Mouse (Mus musculus): Measurements from ENCODE around the gene Zfp995.
"Not testable (repeated sequence)": the region's sequence is repeated elsewhere in the genome, so short reads cannot be mapped to it uniquely, and the experiment has no call there.

Zfp995 gene
- long read RNA-seq, experiment 1, partial matches to known transcripts, result 1 of 2 reads
- long read RNA-seq, experiment 1, other reads (novel, unspliced or antisense), result 0 of 2 reads
- long read RNA-seq, experiment 2, partial matches to known transcripts, result 2 of 3 reads
- long read RNA-seq, experiment 2, other reads (novel, unspliced or antisense), result 1 of 3 reads

GRCm38 (mm10) chr17:21909456-21910052 is at the start of gene Zfp995:
Gene Zfp995 (minus strand): TSS chr17:21909926.
- intact Hi-C loops (cut with DNase I), result not testable (repeated sequence)

- intact Hi-C loops (cut with DNase I), result no loop called here
Measured at GRCm38 (mm10) chr17:21909039-21909438, 687 bp downstream of the Zfp995 start.

- intact Hi-C loops (cut with DNase I), result no loop called here
Measured at GRCm38 (mm10) chr17:21871256-21871655, 38.5 kb downstream of the Zfp995 start.

- intact Hi-C loops (cut with DNase I), result loop anchor here (5.0 kb wide), 1 partner anchor 94 kb away; no protein-coding TSS in a partner anchor
Measured at GRCm38 (mm10) chr17:21846322-21846582, 63.5 kb downstream of the Zfp995 start.

GRCm38 (mm10) chr17:21845545-21846321 is 64.0 kb downstream of the Zfp995 start, which contains the start of gene Zfp820:
Gene Zfp820 (minus strand): TSS chr17:21845772.
- intact Hi-C loops (cut with DNase I), result loop anchor here (5.0 kb wide), 1 partner anchor 93 kb away; no protein-coding TSS in a partner anchor

DNA sequence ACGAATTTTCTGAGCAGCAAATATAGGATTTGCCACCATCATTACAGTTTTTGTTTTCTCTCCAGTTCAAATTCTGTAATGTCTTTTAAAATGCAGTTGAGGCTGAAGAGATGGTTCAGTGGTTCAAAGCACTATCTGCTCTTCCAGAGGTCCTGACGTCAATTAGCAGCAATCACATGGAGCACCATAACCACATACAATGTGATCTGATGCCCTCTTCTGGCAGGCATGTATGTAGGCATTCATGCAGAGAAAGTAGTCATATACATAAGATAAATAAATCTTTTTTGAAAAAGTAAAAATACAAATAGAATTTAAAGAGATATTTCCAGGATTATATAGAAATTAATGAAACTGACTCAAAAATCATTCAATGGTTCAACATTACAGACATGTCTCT is 71.2 kb downstream of the Zfp995 start:
- intact Hi-C loops (cut with DNase I), result no loop called here

All from adrenal gland (tissue).